Mouse (Mus musculus) cerebellum, adult 2 months (tissue): ENCODE measurements around the gene Mvb12b.

Experiments
- CTCF ChIP-seq: fragments of 200-500 bp; IDR thresholded peaks from 2 replicates; pipeline ENCODE4 v1.5.1; 2011; ENCODE audit warnings: low read depth, mild to moderate bottlenecking, control low read depth, low read length, moderate library complexity, borderline replicate concordance; ENCODE audit not compliant: insufficient read depth
- POLR2A ChIP-seq: fragments of 200-500 bp; IDR thresholded peaks from 2 replicates; pipeline ENCODE4 v1.6.1; 2011; ENCODE audit warnings: low read length, control low read depth, borderline replicate concordance; ENCODE audit not compliant: insufficient read depth

DNA sequence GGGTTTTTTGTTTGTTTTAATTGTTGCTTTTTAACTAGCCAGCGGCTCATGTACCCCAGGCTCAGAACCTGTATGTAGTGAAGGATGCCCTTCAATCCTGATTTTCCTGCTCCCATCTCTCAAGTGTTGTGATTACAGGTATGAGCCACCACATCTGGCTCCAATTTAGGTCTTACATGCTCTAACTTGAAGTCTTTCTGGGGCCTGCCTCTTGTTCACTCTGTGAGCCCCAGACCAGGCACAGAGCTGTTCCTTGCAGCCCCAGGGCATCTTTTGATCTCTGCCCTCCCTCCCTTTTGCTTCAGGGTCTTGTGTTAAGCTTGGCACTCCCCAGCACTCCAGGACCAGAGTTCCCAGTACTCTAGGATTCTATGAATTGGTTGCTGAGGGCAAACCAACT is 53.8 kb downstream of the Mvb12b start:
- TF ChIP-seq POLR2A (no peak), CTCF (no peak)
